Mouse (Mus musculus) lung, adult 2 months (tissue): ENCODE measurements around the gene Mta3. TPM values are rescaled to one million over a fixed set of nuclear protein-coding genes. Genes with fewer than 3 reads are reported as not detected.
"Not testable (repeated sequence)": the region's sequence is repeated elsewhere in the genome, so short reads cannot be mapped to it uniquely, and the experiment has no call there.

ENCODE experiments used
- DNase-seq: peaks from one replicate; pipeline ENCODE4 v3.0.0; 2022
- H3K4me1 ChIP-seq: fragments of 200-500 bp; 2 replicates; pipeline ENCODE4 v1.6.1; 2011; ENCODE audit warnings: low read length; ENCODE audit not compliant: control insufficient read depth, insufficient read depth
- H3K4me3 ChIP-seq: fragments of 200-500 bp; replicated peaks from 2 replicates; pipeline ENCODE3; 2011; ENCODE audit warnings: low read depth, mild to moderate bottlenecking, control low read depth, low read length; ENCODE audit errors: extremely low read depth
- CTCF ChIP-seq: fragments of 200-500 bp; IDR thresholded peaks from 2 replicates; pipeline ENCODE4 v1.5.1; 2011; ENCODE audit warnings: mild to moderate bottlenecking, low read length, control low read depth; ENCODE audit not compliant: insufficient read depth
- POLR2A ChIP-seq: fragments of 200-500 bp; IDR thresholded peaks from 2 replicates; pipeline ENCODE4 v1.6.1; 2011; ENCODE audit warnings: low read depth, mild to moderate bottlenecking, control low read depth, low read length, borderline replicate concordance; ENCODE audit errors: extremely low read depth
- WGBS: fragments of 180-500 bp; shearing (Covaris S2); methylation state at CpG from one replicate; pipeline ENCODE4 v1.1.7; 2018; 5-methylcytosine and 5-hydroxymethylcytosine counted together
- polyA plus RNA-seq: library from polyadenylated mRNA; depleted of rRNA; stranded (reverse); fragments of >200 nt; gene quantifications from 2 replicates; pipeline ENCODE4 v1.2.3, GENCODE M21; 2012

Mta3 gene
- polyA plus RNA-seq, 1 experiment, result 34.9 TPM

- H3K4me1 ChIP-seq, result peaks cover 10% of the 10 kb centered on the region
- TF ChIP-seq POLR2A (0 out of 2 replicates have a peak, but pooled peaks have one; percentile 26), CTCF (no peak)
- WGBS, result 2% methylated on average over 19 of the region's 19 CpGs
- H3K4me3 ChIP-seq, result peak overlapping the region; percentile 69
- DNase-seq, result peak; percentile 64
Measured at GRCm38 (mm10) chr17:83706594-83707126, 697 bp downstream of the Mta3 start.

DNA sequence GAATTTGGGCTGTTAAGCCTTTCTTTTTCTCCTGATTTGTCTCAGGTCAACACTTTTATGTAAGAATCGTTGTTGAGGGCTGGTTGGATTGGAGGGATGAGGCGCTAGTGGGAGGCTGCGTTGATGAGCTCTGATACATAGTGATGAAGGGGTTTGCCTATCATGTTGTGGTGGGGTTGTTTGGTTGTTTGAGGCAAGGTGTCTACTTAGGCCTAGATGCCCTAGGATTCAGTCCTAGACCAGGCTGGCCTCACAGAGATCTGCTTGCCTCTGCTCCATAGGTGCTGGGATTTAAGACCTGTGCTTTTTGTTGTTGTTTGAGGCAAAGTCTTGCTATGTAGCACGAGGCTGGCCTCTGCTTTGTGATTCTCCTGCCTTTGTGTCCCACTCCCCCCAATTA lies 1.4 kb downstream of the Mta3 start:
- WGBS, result 80% methylated on average over 4 of the region's 4 CpGs
- TF ChIP-seq CTCF, result no peak
- no peak for TF ChIP-seq POLR2A
- H3K4me1 ChIP-seq, result peaks cover 10% of the 10 kb centered on the region
- no peak overlapping the region for H3K4me3 ChIP-seq
- no peak for DNase-seq

DNA sequence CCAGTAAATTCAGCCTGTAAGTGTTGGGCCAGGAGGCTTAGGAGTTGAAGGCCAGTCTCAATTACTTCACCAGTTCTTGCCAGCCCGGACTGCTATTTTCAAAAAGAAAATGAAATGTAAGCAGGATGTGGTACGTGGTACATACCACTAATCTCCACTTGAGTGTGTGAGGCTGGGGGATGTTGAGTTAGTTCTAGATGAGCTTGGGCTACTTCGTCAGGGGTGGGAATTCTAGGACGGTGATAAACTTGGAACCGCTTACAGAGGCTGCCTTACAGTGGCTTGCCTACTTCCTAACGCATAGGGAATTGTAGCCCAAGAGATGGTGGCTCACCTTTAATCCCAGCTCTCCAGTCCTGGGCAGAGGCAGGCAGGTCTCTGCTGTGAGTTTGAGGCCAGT lies 1.9 kb downstream of the Mta3 start:
- TF ChIP-seq CTCF, result no peak
- no peak for TF ChIP-seq POLR2A
- Histone ChIP-seq H3K4me3 (peak overlapping the region; percentile 28), H3K4me1 (peaks cover 10% of the 10 kb centered on the region)
- WGBS, result 77% methylated on average over 6 of the region's 6 CpGs
- DNase-seq, result no peak

DNA sequence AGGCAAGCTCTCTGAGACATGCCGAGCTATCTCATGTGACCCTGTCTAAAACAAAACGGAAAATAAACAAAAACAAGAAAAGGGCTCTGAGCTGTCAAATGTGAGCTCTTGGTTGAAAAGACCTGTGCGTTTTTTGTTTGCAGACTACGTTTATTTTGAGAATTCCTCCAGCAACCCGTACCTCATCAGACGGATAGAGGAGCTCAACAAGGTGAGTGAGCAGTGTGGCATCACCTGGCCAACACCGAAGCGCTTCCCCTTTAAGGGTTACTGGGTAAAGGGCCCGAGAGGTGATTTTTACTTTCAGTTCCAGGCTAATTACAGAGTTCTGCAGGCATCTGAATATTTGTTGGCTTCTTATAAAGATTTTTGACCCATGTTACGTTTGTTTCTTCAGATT lies 2.3 kb downstream of the Mta3 start:
- 52% methylated on average over 10 of the region's 10 CpGs for WGBS
- DNase-seq, result no peak

DNA sequence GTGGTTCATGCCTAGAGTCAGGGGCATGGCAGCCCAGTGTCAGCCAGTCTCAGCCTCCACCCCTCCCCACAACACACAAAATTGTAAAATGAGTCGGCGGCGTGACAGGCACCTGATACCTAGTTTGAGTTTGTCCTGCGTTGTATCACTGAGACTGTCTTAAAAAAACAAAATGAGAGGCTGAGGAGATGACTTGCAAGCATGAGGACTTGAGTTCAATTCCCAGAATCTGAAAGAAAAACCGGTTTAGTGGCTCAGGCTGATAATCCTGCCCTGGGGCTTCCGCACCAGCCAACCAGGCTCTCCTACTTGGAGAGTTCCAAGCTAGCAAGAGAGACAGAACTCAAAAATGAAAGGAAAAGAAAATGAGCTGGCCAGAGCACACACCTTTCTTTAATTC lies 2.9 kb downstream of the Mta3 start:
- Histone ChIP-seq H3K4me3 (no peak overlapping the region), H3K4me1 (peaks cover 10% of the 10 kb centered on the region)
- TF ChIP-seq CTCF, result no peak
- TF ChIP-seq POLR2A, result no peak
- WGBS, result 82% methylated on average over 6 of the region's 6 CpGs
- no peak for DNase-seq

More for the DNA sequence above, 2.3 kb downstream of the Mta3 start:
- peaks cover 10% of the 10 kb centered on the region for H3K4me1 ChIP-seq
- no peak overlapping the region for H3K4me3 ChIP-seq
- no peak for TF ChIP-seq POLR2A
- TF ChIP-seq CTCF, result no peak

- H3K4me1 ChIP-seq, DNase-seq, H3K4me3 ChIP-seq: not testable (repeated sequence)
- 61% methylated on average over 3 of the region's 3 CpGs for WGBS
Measured at GRCm38 (mm10) chr17:83709517-83709916, 3.6 kb downstream of the Mta3 start.

DNA sequence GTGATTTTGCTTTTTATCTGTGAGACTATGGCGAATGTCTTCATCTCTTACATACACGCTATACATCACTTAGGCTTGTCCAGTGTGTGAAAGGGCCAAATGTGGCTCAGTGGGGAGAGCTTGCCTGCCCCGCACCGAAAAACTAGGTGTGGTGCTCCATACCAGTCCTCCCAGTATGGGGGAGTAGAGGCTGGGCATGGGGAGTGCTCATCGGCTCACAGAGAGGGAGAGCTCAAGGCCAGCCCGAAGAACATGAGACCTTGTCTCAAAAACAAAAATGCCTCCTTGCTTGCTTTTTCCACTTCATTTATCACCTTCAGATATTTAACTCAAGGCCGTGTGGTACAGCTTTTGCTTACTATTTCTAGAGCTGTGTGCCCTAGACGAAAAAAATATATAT lies 4.7 kb downstream of the Mta3 start:
- 82% methylated on average over 8 of the region's 8 CpGs for WGBS

DNA sequence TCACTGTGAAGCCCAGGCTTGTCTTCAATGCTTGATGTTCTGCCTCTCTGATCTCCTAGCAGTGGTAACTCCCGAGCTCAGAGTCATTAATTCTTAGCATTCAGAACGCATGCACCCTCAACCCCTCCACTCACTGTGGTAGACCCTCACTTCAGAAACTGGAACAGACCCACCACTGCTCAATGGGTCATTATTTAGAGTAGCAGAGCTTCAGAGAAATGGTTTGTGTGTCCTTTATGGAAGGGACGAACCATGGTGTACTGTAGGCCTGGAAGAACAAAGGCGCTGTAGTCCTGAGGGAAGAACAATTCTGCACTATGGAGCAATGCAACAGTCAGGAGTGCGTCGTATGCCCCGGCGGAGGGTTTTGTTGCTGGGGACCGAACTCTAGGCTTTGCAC lies 6.4 kb downstream of the Mta3 start:
- DNase-seq, result no peak
- Histone ChIP-seq H3K4me3 (no peak overlapping the region), H3K4me1 (peaks cover 4% of the 10 kb centered on the region)
- 94% methylated on average over 9 of the region's 9 CpGs for WGBS
- TF ChIP-seq POLR2A (no peak), CTCF (no peak)

More for the DNA sequence above, 4.7 kb downstream of the Mta3 start:
- no peak for DNase-seq
- TF ChIP-seq CTCF, result no peak
- Histone ChIP-seq H3K4me3 (no peak overlapping the region), H3K4me1 (peaks cover 5% of the 10 kb centered on the region)

DNA sequence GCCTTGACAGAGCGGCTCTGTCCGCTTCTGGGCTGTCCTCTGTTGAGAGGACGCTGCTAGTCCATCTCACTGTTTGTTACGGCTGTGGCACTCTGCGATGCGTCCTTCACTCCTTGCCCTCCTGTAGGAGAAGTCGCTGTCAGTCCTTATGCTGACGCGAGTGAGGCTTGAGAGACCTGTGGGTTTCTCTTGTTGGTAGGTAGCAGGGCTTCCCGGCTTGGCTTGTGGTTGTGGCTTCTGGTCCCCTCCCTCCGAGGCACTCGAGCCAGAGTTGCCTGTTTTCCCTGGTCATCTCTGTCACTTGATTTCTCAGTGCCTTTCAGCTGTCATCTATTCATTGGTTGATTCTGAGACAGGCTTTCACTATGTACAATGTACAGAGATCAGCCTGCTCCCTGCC lies 14.5 kb downstream of the Mta3 start:
- 85% methylated on average over 12 of the region's 12 CpGs for WGBS
- no peak for DNase-seq
- TF ChIP-seq CTCF (no peak), POLR2A (no peak)
- Histone ChIP-seq H3K4me3 (no peak overlapping the region), H3K4me1 (no peaks in the 10 kb centered on the region)

DNA sequence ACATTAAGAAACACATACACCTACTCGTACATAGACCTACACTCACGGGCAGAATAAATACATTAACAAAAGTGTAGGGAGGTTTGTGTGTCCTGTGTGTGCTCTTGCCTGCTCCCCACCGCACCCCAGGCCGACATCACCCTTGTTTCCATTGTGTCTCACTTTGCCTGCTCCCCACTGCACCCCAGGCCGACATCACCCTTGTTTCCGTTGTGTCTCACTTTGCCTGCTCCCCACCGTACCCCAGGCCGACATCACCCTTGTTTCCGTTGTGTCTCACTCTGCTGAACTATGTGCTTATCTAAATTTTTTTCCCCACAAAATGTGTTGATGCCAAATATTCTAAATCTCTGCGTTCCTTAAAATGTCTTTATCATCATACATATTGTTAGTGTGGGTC lies 15.2 kb downstream of the Mta3 start:
- DNase-seq, result no peak
- Histone ChIP-seq H3K4me1 (no peaks in the 10 kb centered on the region), H3K4me3 (no peak overlapping the region)
- no peak for TF ChIP-seq CTCF
- TF ChIP-seq POLR2A, result no peak
- 85% methylated on average over 10 of the region's 10 CpGs for WGBS

- WGBS, result 77% methylated on average over 9 of the region's 9 CpGs
- no peak overlapping the region for H3K4me3 ChIP-seq
- TF ChIP-seq POLR2A, result no peak
- no peak for TF ChIP-seq CTCF
- no peaks in the 10 kb centered on the region for H3K4me1 ChIP-seq
- DNase-seq, result no peak
Measured at GRCm38 (mm10) chr17:83723064-83723463, 17.1 kb downstream of the Mta3 start.

DNA sequence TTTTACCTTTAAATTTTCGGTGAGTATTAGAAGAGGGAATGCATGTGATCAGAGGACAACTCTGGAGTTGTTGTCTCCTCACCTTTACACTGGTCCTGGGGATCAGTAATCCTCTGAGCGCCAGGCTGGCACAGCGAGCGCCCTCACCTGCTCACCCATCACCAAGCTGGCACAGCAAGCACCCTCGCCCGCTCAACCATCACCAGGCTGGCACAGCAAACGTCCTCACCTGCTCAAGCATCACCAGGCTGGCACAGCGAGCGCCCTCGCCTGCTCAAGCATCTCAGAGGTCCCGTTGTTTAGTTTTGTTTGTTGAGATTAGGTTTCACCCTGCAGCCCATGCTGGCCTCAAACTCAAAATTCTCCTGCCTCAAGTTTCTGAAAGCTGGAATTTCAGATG lies 20.5 kb downstream of the Mta3 start:
- no peaks in the 10 kb centered on the region for H3K4me1 ChIP-seq
- H3K4me3 ChIP-seq, result no peak overlapping the region
- DNase-seq, result no peak
- TF ChIP-seq CTCF, result no peak
- no peak for TF ChIP-seq POLR2A
- 84% methylated on average over 11 of the region's 11 CpGs for WGBS
